Mouse (Mus musculus) spleen, adult 2 months (tissue): ENCODE measurements at regions not wholly inside any gene's neighbourhood (a gene's known extent, or its start where the extent isn't known, plus 50 kb on each side); places are given as distances from the start of the nearest gene placed in this dataset.

Experiments
- CTCF ChIP-seq: fragments of 200-500 bp; IDR thresholded peaks from 2 replicates; pipeline ENCODE4 v1.5.1; 2011; ENCODE audit warnings: mild to moderate bottlenecking, inconsistent platforms; ENCODE audit not compliant: insufficient read depth, insufficient read length, insufficient replicate concordance; ENCODE audit errors: extremely low read depth
- POLR2A ChIP-seq: fragments of 200-500 bp; IDR thresholded peaks from 2 replicates; pipeline ENCODE4 v1.6.1; 2011; ENCODE audit warnings: low read depth, low read length, inconsistent platforms

DNA sequence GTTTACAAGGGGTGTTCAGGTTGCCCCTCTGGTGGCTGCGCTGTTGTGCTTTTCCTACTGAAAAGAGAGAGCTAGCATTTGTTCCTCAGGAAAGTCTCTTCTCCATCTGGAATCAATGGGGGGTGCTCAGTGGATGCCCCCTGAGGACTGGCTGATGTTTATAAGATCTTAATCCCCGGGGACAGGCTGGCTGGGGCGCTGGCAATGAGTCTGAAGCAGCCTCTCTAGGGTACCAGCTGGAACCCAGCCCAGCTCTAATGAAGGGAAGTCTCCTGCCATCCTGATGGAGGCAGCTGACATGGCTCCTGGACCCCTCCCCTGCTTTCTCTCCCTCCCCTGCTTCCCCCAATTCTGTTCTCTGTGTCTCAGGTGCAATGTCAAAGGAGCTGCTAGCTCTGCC lies 575.6 kb upstream of the 3110018I06Rik start:
- TF ChIP-seq CTCF (no peak), POLR2A (no peak)
